Mouse (Mus musculus) cerebellum, adult 2 months (tissue): ENCODE data around the gene Hoxb1.

Experiments
- CTCF ChIP-seq: fragments of 200-500 bp; IDR thresholded peaks from 2 replicates; pipeline ENCODE4 v1.5.1; 2011; ENCODE audit warnings: low read depth, mild to moderate bottlenecking, control low read depth, low read length, moderate library complexity, borderline replicate concordance; ENCODE audit not compliant: insufficient read depth
- POLR2A ChIP-seq: fragments of 200-500 bp; IDR thresholded peaks from 2 replicates; pipeline ENCODE4 v1.6.1; 2011; ENCODE audit warnings: low read length, control low read depth, borderline replicate concordance; ENCODE audit not compliant: insufficient read depth

GRCm38 (mm10) chr11:96336597-96336996, 29.0 kb upstream of the Hoxb1 start:
- TF ChIP-seq CTCF, result no peak
- TF ChIP-seq POLR2A, result no peak
